Mouse (Mus musculus): Measurements from ENCODE around the gene Otc. TPM values are rescaled to one million over a fixed set of nuclear protein-coding genes. Genes with fewer than 3 reads are reported as not detected.

Otc gene
- polyA plus RNA-seq (2012; rRNA removed) = not detected in 2 replicates

DNA sequence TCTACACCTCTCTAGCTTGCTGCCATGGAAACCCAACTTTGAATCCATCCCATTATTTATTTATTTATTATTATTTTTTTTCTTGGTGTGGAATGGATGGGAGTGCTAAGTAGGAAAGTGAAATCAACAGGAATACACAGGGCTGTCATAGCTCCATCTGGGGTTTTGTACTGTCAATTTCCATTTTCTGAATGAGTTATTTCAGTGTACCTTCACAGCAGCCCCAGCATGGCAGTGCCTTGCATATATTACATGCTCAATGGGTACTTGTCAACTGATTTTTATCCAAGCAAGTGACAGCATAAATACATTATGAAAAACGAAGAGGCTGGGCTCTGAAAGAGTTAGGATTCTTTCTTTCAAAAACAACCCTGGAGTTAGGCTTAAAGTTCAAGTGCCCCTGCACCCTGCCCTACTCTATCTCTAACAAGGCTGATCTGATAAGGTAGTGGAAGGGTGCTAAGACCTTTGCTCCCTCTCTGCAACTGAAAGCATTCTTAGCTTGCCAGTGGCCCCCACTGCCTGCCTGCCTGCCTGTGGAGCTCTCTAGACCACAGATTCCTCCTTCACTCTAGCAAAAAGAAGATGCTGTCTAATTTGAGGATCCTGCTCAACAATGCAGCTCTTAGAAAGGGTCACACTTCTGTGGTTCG lies at the start of gene Otc:
TSS of gene Otc (plus strand) at position 454 of the 653 bp plus-strand sequence.
- no peak for DNase-seq (ENCODE audit: extremely low spot score in 1 of 2, low spot score in 1 of 2)

DNA sequence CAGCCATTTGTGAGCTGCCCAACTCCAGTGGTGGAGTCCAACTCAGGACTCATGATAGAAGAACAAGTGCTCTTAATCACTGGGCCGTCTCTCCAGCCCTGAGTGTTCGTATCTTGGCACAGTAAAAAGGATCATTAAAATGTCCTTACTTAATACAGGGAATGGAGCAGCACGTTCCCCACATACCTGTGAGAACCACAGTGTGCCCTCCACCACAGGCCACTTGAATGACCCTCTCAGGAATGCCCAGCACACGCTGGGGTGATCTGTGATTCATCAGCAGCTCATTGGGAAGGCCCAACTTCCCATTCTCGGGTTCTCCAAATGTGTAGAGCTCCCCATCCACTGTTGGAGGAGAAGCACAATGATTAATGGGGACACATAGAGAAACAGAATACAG lies 46.2 kb upstream of the Otc start:
- DNase-seq (ENCODE audit: extremely low spot score in 1 of 2, low spot score in 1 of 2) = no peak

DNA sequence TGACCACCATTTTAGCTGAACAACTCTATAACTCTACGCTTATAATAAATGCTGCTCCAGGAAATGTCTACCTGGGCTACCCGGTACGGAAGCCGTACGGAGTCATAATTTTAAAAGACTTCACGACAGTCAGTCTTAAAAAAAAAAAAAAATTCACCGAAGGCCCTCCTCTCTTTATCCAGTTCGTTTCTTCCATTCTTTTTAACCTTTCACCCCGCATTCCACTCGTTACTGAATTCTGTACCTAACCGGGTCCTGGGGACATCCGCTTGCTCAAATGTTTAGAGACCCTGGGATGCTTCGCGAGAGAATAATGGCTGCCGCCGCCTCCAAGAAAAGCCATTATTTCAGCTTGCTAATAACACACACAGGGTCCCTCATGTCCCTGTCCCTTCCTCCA lies 36.1 kb upstream of the Otc start:
- DNase-seq (ENCODE audit: extremely low spot score in 1 of 2, low spot score in 1 of 2) = peak; percentile 2 to 59

DNA sequence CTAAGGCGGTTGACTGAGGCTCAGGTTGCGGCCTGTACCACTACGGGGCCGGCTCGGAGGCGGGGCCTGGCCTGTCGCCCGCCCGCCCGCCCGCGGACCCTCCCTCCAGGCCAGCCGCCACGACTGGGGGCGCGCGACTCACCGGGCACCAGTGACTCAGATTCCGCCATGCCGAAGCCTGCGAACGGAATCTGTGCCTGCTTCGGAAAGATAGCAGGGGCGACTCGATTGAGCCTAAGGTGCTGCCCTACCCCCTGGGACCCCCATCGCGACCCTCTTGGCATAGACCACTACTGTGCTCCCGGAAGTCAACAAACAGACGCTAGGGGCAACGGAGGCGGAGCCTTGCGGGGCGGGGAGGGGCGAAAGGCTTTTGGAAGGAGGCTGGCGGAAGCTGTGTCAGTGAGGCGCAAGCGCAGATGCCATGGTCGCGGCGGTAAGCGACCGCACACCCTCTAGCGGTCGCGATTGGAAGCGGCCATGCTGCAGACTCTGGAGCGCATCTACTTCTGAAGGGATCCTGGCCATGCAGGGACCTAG lies 35.6 kb upstream of the Otc start, which contains the start of gene Rpgr:
TSS of gene Rpgr (minus strand) at position 511 of the 540 bp plus-strand sequence.
- DNase-seq (ENCODE audit: extremely low spot score in 1 of 2, low spot score in 1 of 2) = peak; percentile 77 to 86

DNA sequence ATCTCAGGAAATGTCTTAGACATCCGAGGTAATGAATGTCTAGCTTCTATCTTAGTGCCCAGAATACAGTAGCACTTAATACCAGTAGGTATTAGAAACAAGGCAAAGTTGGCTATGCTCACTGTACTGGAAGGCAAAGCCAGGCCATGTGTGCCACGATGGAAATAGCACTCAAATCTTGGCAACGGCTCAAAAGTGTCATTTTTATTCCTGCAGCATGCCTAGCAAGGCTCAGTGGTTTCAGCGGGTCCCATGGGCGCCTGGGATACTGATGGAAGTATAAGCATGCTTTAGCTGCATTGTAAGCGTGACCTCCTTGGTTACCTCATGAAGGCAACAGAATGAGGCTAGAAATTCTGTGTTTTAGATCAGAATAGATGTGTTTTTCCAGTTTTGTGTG lies 32.8 kb upstream of the Otc start:
- no peak for DNase-seq (ENCODE audit: extremely low spot score in 1 of 2, low spot score in 1 of 2)

DNA sequence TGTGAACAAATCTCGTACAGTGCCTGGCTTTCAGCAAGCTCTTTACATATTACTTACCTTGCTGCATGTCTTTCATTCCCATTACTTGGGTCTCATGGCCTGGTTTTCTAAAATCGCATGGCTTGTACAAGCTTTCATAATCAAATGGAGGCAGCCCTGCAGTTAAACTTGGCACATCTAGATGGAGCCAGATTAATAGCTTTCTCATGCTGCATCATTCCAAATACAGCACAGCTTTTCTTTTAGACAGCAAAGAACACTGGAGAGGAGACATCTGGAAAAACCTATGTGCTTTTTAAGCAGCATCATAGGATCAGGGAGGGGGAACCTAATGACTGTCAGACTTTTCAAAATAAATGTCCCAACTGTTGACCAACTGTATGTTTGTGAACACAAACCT lies 19.1 kb upstream of the Otc start:
- peak; percentile 3 to 55 for DNase-seq (ENCODE audit: extremely low spot score in 1 of 2, low spot score in 1 of 2)

DNA sequence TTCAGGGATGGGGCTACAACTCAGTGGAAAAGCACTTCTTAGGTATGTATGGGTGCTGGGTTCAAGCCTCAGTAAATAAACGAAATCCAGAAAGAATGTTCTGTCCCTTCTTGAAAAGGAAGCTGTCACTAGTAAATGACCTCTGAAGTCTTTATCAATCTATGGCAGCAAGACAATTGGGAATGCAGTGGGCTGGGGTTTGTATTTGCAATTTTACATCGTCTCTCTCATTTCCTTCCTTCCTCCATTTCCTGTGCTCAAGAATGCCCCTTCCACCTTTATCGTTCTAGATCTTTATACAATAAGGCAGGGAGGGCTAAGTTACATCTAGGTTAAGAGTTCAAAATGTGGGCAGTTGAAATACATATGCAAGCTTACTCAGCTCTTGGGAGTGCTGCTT lies 17.5 kb upstream of the Otc start:
- DNase-seq (ENCODE audit: extremely low spot score in 1 of 2, low spot score in 1 of 2) = no peak

DNA sequence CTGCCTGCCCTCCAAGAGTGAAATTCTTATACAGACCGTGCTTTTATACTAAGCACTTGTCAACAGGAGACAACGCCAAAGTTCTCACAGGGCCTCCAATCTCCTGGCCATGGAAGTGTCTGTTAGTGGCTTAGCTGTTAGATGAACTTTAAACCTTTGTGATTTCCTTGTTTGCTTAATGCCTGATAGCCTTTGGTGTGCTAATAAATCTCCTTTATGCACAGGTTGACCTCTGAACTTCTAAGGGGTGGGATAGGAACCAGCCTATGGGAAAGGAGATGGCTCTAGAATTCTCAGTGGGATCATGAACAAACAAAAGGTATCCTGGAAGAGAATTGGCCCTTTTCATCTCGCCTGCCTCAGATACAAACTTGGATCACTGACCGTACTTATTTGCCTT lies 12.6 kb upstream of the Otc start:
- no peak for DNase-seq (ENCODE audit: extremely low spot score in 1 of 2, low spot score in 1 of 2)

DNA sequence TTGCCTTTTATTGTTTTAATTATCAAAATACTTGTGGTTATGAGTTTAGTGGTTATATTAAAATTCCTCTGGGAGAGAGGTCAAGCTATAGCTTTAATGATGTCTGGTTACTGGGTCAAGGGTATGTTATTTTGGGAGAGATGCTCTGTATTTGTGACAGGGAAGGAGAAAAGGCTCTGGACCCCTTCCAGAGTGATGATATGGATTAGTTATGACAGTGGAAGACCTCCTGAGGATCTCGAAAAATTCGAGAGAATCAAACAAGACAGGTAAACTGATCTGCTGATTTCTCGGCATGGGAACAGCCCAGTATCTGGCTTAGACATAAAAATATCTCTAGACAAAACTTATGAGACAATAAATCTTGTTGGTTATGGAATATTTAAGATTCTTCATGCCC lies 8.2 kb upstream of the Otc start:
- no peak for DNase-seq (ENCODE audit: extremely low spot score in 1 of 2, low spot score in 1 of 2)

DNA sequence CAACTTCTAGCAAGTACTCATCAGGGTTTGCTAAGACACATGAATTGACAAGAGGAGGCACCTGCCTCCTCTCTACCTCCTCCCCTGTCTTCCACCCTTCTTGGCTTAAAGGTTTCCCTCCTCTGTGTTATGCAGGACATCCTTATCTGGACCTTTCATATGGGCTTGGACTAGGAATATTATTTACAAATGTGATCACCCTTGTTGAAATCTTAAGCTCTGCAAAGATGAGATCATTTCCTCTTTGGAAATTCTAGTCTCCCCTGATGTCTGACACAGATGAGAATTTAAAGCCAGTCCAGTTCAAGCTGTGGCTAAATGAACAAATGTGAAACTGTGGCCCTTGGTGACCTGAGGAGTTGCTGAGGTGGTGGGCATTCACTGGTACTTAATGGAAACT lies 748 bp upstream of the Otc start:
- no peak for DNase-seq (ENCODE audit: extremely low spot score in 1 of 2, low spot score in 1 of 2)

DNA sequence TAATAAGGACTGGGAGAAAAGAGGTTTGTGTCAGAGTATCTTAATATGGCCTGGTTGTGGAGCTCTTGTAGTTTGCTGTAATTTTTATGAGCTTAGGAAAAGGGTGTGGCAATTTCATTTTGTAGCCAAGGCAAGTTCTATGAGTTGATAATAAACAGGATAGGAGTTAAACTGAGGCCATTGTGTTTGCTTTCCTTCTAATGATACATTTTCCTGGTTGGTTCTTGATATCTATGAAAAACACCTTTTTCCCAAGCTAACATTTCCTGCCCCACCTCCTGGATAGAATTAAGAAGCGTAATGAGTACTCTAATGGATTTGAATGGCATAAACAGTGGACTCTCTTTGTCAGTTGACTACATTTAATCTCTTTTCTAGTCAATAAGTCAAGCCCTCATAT lies 5.7 kb downstream of the Otc start:
- DNase-seq (ENCODE audit: extremely low spot score in 1 of 2, low spot score in 1 of 2) = no peak

DNA sequence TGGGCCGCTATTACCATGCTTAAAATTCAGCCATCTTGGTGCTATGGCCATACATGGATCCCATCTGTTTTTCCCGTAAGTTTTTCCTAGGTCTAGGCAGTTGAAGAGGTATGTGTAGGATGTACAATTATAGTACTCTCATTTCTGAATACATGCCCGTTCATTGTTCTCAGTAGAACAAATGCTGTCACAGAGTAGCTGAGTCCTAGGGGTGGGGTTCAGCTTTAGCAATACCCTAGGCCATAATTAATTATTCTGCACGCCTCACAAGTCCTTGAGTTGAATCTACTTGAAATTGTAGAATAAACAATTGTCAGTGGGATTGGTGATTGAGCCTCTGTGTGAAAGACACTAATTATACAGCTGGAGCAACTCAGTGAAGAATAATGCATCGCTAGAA lies 6.2 kb downstream of the Otc start:
- DNase-seq (ENCODE audit: extremely low spot score in 1 of 2, low spot score in 1 of 2) = no peak

DNA sequence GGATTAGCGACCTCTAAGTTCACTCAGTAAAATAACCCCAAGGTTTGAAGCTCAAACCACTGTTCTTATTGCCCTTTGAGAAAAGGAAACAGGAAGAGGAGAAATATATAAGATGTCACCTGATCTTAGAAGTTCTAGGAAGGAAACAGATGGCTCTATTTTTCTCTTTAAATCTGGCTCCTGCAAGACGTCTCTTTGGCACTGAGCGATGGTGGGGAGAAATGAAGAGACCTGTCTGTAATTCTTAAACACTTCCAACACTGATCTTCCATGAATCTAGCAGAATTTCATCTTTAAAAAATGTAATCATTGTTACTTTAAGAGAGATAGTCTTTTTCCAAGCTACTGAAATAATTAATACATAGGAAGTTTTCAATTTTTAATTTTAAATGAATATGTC lies 16.2 kb downstream of the Otc start:
- no peak for DNase-seq (ENCODE audit: extremely low spot score in 1 of 2, low spot score in 1 of 2)

DNA sequence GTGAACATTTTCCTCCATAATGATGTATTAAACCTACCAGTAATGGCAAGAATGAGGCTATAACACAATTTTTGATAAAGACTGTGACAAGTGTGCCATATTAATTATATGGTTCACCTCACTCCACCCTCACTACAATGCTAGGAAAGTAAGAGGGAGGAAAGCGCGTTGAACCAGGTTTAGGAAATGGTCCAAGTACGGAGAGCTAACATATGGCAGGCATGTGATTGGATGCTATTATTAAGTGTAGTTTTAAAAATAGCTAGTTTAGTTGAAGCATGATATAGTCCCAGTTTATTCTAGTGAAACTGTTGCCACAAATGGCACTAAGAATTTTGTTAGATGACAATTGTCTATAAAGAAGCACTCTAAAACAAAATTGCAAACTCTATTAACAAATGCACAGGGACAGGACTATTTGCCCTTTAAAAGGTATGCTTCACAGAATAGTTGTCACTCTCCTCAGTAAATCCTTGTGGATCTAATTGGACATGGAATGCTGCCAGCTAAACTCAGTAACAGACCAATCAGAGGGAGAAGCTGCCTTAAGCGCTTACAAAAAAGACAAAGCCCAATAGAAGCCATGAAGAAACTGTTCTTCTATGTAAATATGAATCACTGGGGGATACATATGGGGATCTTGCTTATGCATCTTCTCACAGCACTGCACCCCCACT lies 16.8 kb downstream of the Otc start:
- DNase-seq (ENCODE audit: extremely low spot score in 1 of 2, low spot score in 1 of 2) = peak in 1 of 2 experiments; percentile 16

DNA sequence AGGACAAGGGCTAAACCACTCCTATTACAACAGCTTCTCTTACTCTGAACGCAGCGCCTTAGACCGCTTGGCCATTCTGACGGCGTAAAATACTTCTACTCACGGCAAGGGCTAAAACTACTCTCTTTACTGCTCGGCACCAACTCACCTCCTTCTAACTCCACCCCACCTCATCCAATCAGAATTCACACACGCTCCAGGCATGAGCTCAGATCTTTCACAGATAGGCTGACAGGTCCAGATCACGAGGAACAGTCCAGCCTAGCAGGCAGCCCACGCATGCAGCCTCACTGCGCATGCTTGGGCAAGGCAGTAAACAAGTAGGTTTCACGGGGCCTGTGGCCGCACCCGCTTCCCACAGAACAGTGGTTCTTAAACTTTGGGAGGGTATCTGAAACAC lies 45.2 kb downstream of the Otc start:
- no peak for DNase-seq (ENCODE audit: extremely low spot score in 1 of 2, low spot score in 1 of 2)

DNA sequence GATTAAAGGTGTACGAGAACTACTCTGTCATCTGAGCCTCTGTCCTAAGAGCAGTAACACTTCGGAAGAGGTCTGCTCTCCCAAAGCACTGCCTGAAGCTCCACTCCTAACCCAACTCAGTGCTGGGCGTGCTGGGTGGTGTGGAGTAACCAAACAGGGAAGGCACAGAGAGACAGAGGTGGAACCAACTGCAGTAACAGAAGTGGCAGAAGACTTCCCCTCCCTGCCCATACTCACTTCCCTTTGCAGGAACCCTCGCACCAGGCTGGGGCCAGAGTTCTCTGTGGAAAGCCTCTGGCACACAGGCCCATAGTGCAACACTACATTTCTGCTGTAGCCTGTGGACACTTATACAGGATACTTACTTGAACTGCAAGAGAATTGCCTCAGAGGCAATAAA lies 66.1 kb downstream of the Otc start:
- no peak for DNase-seq (ENCODE audit: extremely low spot score in 1 of 2, low spot score in 1 of 2)

DNA sequence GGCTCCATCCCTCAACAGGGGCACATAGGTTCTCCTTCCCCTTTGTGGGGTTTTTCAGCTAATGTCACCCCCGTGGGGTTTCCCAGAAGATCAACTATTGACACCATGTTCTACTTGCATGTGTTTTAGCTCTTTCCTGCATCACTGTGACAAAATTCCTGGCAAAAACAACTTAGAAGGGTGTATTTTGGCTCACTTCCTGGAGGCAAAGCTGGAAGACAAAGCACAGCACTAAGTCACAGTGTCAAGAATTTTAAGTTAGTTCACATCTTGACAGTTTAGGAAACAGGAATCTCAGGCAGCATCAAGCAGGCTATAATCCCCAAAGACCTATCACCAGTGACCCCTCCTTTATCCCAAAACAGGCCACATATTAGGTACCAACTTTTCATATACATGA lies 78.1 kb downstream of the Otc start:
- DNase-seq (ENCODE audit: extremely low spot score in 1 of 2, low spot score in 1 of 2) = no peak

DNA sequence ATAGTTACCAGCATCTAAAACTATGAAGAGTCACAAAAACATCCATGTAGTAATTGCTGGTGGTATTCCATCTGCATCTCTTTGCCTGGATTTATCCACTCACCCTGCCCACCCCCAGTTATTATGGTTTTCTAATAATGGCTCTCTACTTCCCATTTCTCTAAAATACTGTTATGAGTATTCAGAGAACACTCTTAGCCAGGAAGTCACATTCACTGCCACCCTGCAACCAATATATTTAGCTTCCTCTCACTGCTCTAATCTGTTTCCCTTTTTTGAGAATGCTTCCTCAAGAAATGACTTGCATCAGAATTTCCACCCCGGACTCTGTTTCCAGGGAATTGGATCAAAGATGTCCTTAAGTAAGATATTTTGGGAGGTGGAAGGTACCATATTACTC lies 79.6 kb downstream of the Otc start:
- no peak for DNase-seq (ENCODE audit: extremely low spot score in 1 of 2, low spot score in 1 of 2)

DNA sequence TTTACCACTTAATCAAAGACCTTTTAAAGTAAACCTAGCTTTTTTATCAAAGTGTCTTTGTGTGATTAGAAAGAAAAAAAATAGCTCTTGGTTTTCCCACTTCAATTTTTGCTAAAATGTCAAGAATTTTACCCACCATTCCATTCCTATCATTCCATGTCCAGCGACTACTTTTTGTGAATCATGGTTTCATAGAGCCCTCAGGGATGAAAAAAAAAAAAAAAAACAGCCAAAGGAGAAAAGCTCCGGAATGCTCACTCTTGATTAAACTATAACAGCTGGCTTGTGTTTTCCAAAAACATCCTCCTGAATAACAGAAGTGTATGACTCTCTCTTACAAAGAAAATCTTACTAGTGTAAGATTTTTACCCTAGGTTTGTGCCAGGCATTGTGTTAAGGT lies 84.7 kb downstream of the Otc start:
- DNase-seq (ENCODE audit: extremely low spot score in 1 of 2, low spot score in 1 of 2) = no peak

DNA sequence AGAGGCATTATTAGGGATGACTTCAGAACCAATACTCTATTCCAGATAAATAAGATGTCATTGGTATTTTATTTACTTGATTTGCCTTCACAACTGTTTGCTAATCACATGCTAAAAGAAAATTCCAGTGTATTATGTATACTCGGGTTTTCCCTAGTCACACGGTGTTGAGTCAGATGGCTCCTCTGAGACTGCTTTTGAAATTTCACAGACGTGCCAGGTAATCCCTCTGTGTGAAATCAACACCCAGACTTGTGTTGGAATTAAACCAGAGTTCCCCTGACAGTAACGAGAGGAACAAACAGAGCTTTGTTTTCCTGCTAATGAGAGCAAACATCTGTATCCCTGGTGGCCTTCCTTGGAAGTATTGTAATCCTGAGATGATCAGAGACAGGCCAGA lies 103.8 kb downstream of the Otc start:
- no peak for DNase-seq (ENCODE audit: extremely low spot score in 1 of 2, low spot score in 1 of 2)

Data from frontal cortex, adult 2 months (tissue).